Mouse (Mus musculus) kidney, adult 8-10 months (tissue): Measurements from ENCODE around the gene Ank3.

Experiments used
- DNase-seq, 2 experiments: peaks; one replicate each; pipeline ENCODE4 v3.0.0; 2022

The Ank3 gene

DNA sequence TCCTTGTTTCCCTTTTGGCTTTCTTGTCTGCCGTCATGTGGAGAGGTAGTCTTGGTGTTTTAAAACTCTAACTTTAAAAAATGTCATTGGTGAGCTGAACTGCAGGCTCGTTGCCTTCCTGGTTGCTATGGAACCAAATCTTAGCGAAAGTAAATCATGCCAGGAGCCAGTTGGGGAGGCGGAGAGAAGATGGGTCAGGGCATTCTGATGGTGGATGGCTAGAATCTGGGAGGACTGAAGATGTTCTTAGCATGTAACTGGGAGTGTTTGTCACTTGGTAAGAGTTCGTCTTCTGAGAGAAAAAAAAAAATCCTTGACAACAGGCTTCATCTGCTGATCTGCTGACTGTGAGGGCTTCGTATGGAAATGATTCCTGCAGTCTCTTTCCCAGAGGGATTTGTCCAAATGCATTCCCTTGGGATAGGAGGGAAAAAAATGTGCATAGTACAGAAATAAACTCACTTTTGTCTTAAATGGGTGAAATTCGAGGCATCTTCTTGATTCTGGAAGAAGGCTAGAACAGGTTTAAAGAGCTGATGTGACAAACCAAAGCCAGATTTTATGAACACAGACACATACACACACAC is 232.3 kb downstream of the Ank3 start:
- DNase-seq = no peak

DNA sequence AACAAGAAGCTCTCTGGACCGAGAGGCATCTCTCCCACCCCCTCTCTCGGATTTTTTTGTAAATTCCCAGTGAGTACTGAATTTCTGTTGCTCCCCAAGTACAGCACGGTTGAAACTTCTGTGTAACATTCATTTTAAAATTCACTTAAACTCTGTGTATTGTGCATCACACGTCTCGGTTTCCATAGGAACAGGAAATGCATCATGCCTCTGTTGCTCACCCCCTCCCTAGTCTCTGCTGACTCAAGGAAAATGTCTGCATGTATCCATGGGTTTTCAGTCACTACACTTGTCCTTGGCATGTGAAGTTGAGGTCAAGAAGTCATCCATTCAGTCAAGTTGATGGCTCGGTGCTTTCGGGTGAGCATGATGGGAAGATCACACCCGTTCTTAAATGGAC is 234.3 kb downstream of the Ank3 start:
- no peak for DNase-seq

DNA sequence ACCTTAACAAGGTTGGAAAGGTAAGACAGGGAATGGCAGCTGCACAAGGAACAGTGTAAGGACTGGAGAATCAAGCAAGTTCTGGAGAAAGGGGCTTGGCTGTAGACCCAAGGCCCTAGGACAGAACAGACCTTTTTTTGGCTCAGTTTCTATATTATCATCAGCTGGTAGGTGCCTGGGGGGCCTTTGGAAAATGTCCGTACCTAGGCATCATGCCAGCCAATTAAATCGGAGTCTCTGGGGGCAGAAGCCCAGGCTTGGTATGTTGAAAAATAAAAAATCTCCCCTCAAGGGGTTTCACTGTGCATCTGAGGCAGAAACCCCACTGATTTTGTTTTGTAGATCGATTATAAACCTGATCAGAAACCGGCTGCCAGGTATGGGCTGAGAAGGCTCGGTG is 236.3 kb downstream of the Ank3 start:
- DNase-seq = no peak

DNA sequence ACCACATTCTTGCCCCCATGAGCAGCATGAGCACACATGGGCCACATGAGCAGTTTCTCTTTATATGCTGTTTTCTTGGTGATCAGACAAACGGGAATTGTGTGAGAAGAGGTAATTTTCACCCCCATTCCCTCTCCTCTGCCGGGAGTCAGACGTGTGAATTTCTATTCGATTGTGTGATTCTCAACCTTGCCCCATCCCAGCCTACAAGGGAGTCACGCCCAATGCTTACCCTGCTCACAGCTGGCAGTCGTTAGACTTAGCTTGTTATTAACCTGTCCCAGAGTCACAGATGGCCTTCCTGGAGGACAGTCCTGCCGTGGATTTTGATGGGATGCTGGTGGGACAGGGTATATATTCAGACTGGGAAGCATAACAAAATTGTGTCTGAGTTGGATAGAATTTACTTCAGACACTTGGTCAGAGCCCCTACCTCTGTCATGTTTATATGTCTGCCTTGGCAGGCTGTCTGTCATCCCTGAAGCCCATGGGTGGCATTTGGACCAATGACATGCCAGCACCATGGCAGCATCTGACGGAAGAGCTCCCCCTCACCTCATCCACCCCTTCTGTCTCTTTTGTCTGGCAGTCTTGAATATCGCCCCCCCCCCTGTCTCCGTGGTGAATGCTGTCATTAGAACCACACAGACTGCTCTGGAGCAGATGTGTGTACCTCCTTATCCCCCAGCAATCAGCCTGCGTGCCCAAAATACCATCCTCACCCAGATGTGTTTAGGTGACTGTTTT is 237.5 kb downstream of the Ank3 start:
- DNase-seq = no peak

DNA sequence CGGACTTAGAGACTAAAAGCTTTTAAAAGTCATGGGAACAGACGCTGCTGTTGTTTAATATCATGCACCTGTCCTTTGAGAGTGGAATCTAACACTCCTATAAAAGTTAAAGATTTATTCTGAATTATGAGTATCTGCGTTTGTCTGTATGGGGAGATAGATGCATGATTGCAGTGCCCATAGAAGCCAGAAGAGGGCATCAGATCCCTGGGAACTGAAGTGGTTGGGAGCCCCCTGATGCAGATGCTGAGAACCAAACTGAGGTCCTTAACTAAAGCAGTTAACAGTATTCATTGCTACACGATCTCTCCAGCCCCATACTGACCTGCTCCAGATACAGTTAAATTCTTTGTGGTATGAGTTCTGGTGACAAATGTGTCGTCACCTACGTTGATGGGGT is 240.6 kb downstream of the Ank3 start:
- no peak for DNase-seq

DNA sequence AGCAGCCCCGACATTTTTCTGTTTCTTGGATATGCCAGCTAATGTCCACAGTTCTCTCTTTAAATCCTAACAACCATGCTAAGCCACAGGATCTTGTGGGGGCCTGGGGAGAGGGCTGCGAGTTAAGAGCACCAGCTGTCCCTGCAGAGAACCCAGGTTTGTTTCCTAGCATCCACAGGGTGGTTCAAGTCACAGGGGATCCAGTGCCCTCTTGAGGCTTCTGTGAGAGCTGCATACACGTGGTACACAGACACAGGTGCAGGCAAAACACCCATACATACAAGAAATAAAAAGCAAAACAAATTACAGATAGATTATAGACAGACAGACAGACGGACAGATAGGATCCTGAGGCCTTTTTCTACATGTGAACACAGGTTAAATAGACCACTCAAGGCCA is 242.0 kb downstream of the Ank3 start:
- DNase-seq = no peak

DNA sequence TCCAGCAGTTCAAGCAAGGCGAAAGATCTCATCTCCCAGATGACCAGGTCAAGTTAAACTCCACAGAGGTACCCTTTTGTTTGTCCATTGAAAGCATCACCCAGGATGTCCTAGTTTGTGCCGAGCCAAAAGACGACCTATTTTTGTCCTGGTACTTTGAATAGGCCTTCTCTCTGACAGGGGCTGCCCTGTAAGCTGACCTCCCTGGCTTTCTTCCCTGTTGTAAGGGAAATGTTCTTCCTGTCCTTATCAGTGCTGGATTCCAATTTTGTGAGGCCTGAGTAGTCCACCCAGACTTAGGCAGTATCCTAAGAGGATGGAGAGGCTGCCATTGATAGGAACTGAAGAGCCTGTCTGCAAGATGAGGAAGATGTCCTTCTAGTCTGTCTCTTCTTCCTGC is 244.9 kb downstream of the Ank3 start:
- no peak for DNase-seq

DNA sequence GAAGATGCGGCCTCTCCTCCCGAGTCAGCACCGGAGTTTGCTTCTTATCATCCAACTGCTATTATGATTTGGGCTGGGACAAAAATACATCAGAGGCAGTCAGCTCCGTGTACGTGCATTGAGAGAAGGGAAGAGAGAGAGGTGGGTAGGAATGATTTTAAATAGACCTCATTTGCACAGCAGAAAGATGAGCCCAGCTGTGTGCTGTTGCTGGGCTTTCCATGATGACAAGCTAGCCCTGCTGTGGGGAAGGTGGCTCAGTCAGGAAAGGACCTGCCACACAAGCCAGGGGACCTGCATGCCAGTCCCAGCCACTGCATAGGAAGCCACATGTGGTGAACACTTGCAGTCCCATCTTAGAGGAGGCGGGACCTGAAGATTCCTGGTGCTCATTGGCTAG is 245.4 kb downstream of the Ank3 start:
- DNase-seq = no peak

DNA sequence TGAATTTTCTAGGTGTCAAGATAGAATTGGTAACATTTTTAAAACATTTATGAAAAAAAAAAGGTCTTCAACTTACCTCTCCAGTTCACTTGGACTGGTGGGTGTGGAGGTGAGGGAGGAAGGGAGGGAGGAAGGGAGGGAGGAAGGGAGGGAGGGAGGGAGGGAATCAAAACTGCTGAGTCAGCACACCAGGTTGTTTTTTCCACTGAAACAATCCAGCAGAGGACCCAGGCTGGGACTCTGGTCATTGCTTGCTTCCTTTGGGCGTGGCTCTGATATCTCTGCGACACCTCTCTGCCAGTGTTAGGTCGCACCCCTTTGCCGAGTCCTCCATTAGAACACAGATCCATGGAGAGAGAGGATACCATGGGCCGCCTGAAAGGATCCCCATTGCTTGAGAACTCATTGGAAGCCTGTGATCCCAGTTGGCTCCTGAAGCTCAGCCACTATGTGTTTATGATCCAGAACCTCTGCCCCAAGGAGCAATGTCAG is 246.8 kb downstream of the Ank3 start:
- DNase-seq = no peak

DNA sequence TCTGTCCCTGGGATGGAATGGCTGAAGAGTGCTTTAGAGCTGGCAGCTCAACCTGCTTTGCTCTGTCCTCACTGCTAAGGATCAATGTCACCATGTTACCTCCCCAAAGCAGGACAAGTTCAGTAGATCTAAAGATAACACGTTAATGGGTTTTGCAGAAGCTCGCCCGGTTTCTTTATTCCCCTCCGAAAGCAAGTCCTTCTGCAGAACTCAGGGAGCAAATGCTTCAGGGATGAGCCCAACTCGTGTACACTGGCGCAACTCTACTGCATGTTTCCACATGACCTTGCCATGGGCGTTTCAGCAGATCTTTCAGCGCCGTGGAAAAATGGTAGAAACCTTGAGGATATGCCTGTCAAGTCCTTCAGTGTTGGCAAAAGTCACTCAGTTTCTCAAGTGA is 247.4 kb downstream of the Ank3 start:
- no peak for DNase-seq

DNA sequence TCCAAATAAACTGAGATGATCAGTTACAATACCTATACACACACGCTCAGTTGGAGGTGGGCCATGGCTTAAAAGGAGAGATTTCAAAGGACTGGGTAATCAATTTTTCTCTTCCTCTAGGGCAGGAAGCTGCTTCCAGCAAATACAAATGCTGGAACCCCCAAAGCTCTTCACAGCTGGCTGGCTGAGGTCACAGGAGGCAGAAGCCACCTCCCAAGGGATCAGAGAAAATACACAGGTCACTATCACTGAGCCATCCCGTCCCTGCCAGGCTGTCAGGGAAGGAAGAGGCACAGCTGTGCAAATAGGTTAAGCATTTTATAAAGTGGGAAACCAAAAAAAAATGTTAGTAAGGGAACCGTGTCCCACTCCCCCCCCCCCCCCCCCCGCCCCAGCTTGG is 251.5 kb downstream of the Ank3 start:
- no peak for DNase-seq

DNA sequence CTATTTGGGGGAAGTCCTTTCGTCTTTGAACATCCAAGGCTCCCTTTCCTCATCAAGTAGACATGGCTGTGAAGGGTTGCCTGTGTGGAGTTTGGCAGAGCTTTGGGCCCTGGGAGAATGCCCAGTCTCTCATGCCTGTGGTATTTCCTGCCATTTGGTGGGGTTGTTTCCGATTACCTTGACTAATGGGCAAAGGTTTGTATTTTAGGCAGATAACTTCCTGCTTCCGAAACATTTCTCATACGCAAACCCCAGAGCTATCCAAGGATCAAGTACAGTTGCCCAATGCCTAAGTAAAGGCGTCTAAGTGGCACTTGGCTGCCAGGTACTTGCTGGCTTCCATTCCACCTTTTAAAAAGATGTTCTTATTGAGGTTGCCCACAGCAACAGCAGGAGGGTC is 254.1 kb downstream of the Ank3 start:
- DNase-seq = peak; percentile 49 to 59

DNA sequence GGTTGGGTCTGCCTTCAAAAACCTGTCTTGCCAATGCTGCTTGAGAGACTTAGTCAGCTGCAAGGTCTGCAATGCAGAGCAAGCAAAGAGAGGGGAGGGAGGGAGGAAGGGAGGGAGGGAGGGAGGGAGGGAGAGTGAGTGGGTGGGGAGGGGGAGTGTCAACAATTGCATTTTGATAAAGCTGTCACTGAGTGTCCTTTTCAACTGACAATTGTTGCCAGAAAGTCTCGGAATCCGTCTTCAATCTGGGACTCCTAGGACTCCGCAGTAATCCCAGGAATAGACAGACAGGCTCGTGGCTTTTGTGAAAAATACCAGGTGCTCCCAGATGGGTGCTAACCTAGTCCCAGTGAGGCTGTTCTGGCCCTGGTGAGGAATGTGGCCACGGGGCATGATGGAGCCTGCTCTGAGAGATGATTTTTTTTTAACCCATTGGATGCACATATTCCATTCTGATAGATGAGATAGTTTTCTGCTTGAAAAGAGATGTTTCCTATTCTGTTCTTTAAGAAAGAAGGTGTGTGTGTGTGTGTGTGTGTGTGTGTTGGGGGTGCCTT is 254.6 kb downstream of the Ank3 start:
- no peak for DNase-seq

DNA sequence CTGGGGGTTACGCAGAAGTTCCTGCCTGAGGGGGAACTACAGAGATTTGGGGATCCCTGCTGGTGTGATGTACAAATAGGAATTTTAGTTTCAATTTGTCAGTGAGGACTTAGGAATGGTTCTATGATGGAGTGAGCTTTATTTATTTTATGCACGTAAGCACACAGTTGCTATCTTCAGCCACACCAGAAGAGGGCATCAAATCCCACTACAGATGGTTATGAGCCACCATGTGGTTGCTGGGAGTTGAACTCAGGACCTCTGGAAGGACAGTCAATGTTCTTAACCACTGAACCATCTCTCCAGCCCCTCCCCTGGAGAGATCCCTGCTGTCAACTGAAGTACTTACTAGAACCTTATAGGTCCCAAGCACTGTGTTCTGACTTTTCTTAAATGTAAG is 255.6 kb downstream of the Ank3 start:
- no peak for DNase-seq

DNA sequence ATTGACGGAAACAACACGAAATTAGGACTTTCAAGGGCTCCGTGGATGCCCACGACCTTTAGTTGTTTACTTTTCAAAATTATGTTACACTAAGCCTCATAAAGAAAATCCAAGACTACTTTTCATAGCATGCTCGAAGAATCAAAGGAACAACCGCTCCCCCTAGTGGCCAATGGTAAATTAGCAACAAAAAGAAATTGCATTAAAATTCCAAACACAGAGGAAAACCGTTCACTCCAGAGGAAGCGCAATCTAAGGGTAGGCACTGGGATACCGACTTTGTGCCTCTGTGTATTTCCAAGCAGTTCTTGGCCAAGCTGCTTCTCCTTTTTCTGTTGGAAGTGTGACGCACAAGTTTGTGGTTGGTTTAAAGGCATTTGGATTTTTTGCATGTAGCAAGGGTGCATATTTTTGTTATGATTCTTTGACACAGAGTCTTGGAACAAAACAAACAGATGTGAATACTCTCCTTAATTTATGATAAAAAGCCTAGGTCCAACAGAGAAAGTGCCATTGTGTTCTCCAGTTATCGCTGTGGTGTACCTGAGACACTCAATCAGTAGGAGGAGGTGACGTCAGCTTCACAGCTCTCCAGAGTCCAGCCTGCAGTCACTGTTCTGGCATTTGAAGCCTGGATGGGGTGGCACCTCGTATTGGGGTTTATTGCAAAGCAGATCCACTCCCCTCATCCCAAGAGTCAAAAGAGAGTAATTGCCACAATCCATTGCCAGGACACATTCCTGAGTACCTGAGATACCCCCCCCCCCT is 256.5 kb downstream of the Ank3 start:
- peak; percentile 31 to 40 for DNase-seq

DNA sequence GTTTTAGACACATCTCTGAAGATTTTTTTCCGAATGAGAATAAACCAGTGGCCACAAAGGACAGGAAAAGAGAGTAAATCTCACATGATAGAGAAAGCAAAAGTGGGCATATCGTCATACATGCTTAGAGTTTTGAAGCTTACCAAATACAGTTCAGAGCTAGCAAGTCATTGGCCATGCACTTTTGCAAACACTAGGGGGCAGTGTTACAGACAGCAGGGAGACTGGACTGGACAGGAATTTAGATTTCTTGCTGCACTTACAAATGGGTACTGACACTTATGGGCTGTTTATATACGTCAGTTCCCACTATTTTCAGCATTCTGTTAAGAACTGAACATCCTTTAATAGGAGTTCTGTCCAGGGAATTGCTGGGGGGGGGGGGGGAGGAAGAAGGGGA is 257.7 kb downstream of the Ank3 start:
- DNase-seq = peak in 1 of 2 experiments; percentile 44

DNA sequence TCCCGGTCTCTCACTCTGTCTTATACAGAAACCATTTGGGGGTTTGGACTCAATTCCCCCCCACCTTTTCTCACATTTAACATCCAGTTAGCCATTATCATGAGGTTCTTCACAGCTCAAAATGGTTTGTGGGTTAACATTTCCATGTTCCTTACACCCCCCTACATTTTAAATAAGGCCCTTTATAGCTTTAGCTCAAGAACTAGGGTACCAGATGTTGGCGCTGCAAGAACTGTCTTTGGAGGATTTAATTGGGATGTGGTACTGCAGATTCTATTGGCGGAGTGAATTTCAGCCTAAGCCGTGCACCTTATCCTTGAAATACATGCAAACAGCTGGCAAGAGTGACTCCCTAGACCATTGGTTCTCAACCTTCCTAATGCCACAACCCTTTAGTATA is 261.2 kb downstream of the Ank3 start:
- no peak for DNase-seq

DNA sequence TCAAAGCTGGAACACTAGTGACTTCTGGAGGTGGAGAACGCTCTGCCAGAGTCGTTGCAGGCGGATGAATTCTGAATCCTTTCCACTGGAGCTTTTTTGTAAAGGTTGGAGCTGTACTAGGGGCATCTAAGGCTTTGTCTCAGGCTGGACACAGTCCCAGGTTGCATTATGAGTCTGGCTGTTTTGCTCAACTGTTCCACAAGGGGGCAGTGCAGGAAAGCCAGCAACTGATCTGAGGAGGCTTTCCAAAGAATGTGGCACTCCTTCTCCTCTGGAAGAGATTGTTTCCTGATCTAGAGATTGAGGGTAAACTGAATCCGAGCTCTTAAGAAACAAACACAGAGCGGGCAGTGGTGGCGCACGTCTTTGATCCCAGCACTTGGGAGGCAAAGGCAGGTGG is 263.8 kb downstream of the Ank3 start:
- DNase-seq = peak; percentile 51 to 83

DNA sequence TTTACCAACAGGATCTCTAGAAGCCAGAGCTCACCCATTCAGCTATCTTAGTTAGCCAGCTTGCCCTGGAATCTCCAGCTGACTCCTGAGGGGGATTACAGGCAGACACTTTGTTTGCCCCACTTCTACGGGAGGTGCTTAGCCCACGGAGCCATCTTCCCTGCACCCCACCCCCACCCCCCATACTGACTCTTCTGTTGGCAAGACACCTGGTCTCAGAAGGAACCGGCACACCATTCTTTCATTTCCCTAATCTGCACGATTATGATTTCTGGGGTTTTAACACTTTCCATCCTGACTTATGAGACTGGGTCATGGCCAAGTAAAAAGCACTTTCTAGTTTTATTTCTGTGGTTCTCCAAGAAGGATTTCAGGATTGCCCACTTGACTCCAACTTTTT is 268.9 kb downstream of the Ank3 start:
- no peak for DNase-seq

DNA sequence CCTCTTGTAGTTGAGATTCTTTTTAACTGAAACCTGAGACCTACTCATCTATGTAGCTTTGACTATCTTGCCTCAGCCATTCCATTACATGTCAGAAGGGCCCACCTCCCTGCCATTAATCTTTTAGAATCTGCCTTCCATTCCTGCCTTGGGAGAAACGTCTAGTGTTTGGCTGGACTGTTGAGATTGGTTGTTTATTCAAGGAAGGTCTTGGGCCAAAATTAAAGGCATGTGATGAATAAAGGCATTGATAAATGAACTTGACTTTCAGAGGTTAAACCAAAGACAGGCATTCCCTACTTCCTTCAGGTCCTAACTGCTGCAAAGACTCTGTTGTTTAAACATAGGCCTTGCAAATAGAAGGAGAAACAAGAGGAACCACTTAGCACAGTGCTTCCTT is 271.9 kb downstream of the Ank3 start:
- no peak for DNase-seq

DNA sequence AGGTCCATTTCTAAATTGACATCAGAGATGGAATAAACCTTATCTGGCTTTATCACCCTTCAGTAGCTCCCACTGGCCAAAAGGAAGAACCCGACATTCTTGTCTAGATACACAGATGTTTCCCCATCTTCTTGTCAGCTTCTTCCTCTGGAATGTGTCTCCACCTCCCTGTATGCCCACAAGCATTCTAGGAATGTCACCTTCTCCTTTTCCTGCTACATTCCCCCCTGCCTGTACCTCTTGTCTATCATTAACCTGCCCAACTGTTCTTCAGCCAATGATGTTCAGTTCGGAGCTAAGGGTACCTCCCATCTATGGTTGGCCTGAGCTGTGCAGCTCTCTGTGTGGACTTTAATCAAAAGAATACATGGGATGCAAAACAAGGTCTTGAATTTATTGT is 272.4 kb downstream of the Ank3 start:
- DNase-seq = peak; percentile 25 to 53

DNA sequence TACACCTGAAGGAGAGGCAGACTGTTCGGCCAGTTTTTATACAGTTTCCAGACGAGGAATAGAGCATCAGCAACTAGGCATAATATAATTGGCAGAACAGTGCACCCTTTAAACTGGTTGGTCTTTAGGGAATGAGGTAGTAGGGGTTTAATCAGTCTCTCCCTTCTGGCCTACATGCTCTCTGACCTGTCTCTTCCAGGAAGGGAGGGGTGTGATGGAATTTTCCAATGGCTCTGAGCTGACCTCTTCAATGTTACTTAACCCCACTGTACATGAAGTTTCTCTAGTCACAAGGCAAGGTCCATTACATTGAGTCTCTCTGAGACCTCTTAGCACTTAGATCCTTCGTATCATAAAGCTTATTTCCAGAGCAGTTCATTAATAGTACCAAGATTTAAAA is 272.9 kb downstream of the Ank3 start:
- DNase-seq = peak; percentile 41 to 47

DNA sequence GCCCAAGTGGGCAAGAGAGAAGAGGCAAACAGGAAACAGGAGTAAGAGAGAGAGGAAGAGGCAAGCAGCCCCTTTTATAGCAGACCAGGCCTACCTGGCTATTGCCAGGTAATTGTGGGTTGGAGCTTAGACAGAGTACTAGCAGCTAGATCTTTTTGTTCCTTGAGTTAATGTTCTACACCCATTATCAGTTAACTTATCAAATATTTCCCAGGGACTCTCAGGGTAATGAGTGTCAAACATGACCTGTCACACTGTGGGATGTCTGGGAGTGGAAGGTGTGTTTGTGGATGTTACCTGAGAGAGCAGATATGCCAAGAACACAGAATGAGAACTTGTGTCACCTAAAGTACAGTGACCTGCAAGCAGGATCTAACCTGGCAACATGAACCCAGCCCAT is 274.0 kb downstream of the Ank3 start:
- DNase-seq = no peak

DNA sequence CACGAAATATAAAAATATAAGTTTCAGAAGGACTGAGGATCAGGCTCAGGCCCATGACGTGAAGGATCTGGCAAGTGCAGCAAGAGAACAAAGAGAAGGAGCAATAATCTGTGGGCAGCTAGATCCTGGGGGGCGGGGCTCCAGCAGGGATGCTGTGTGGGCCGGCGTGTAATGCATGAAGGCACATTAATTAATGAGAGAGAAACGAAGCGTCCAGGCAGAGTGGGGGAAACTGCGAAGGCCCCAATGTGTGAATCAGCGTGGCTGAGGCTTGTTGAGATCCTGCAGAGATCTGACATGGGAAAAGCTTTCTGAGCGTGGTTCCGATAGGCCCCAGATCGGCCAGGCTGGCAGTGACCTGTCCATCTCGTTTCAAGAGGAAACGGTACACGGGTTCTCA is 279.7 kb downstream of the Ank3 start:
- no peak for DNase-seq
